Mouse (Mus musculus): Measurements from ENCODE around the gene Sh3glb2. TPM values are rescaled to one million over a fixed set of nuclear protein-coding genes. Genes with fewer than 3 reads are reported as not detected.

The Sh3glb2 gene
- total RNA-seq, 2 experiments from 2014 or later, result 267 to 316 TPM

GRCm38 (mm10) chr2:30384814-30385213 is 25.7 kb upstream of the Sh3glb2 start:
- intact Hi-C loops (cut with DNase I), result no loop called here

GRCm38 (mm10) chr2:30381377-30381725 is 22.2 kb upstream of the Sh3glb2 start:
- no peak for DNase-seq (ENCODE audit: low spot score in 2 of 2)
- intact Hi-C loops (cut with DNase I), result no loop called here

More at GRCm38 (mm10) chr2:30384814-30385213, 25.7 kb upstream of the Sh3glb2 start:
- no peak for DNase-seq (ENCODE audit: low spot score in 2 of 2)

- intact Hi-C loops (cut with DNase I), result no loop called here
- DNase-seq (ENCODE audit: low spot score in 2 of 2), result no peak
These were observed 21.6 kb upstream of the Sh3glb2 start for GRCm38 (mm10) chr2:30380564-30381376.

GRCm38 (mm10) chr2:30379307-30379706 is 20.2 kb upstream of the Sh3glb2 start:
- intact Hi-C loops (cut with DNase I), result no loop called here
- DNase-seq (ENCODE audit: low spot score in 2 of 2), result no peak

- DNase-seq (ENCODE audit: low spot score in 2 of 2), result no peak
- intact Hi-C loops (cut with DNase I), result no loop called here
These were observed 18.6 kb upstream of the Sh3glb2 start for GRCm38 (mm10) chr2:30377721-30378120.

GRCm38 (mm10) chr2:30375893-30376292 is 16.8 kb upstream of the Sh3glb2 start:
- intact Hi-C loops (cut with DNase I), result no loop called here
- no peak for DNase-seq (ENCODE audit: low spot score in 2 of 2)

GRCm38 (mm10) chr2:30372726-30373125 is 13.6 kb upstream of the Sh3glb2 start:
- no peak for DNase-seq (ENCODE audit: low spot score in 2 of 2)
- intact Hi-C loops (cut with DNase I), result no loop called here

GRCm38 (mm10) chr2:30371544-30371943 is 12.4 kb upstream of the Sh3glb2 start:
- no peak for DNase-seq (ENCODE audit: low spot score in 2 of 2)

GRCm38 (mm10) chr2:30366203-30366602 is 7.1 kb upstream of the Sh3glb2 start:
- no peak for DNase-seq (ENCODE audit: low spot score in 2 of 2)
- intact Hi-C loops (cut with DNase I), result no loop called here

More at GRCm38 (mm10) chr2:30371544-30371943, 12.4 kb upstream of the Sh3glb2 start:
- intact Hi-C loops (cut with DNase I), result no loop called here

- intact Hi-C loops (cut with DNase I), result no loop called here
- DNase-seq (ENCODE audit: low spot score in 2 of 2), result no peak
These were observed 6.3 kb upstream of the Sh3glb2 start for GRCm38 (mm10) chr2:30365281-30366069.

GRCm38 (mm10) chr2:30363773-30364650 is 4.9 kb upstream of the Sh3glb2 start, which contains the start of gene Miga2:
Miga2 (plus strand) TSS chr2:30364233.
- intact Hi-C loops (cut with DNase I), result no loop called here
- DNase-seq (ENCODE audit: low spot score in 2 of 2), result peak; percentile 98 to 99

GRCm38 (mm10) chr2:30362865-30363264 is 3.7 kb upstream of the Sh3glb2 start:
- DNase-seq (ENCODE audit: low spot score in 2 of 2), result no peak
- intact Hi-C loops (cut with DNase I), result no loop called here

GRCm38 (mm10) chr2:30360626-30361025 is 1.5 kb upstream of the Sh3glb2 start:
- DNase-seq (ENCODE audit: low spot score in 2 of 2), result no peak
- intact Hi-C loops (cut with DNase I), result no loop called here

GRCm38 (mm10) chr2:30357552-30358510 is 1.3 kb downstream of the Sh3glb2 start:
- intact Hi-C loops (cut with DNase I), result no loop called here

GRCm38 (mm10) chr2:30356906-30357305 is 2.2 kb downstream of the Sh3glb2 start:
- DNase-seq (ENCODE audit: low spot score in 2 of 2), result no peak
- intact Hi-C loops (cut with DNase I), result no loop called here

More at GRCm38 (mm10) chr2:30357552-30358510, 1.3 kb downstream of the Sh3glb2 start:
- peak in 1 of 2 experiments; percentile 42 for DNase-seq (ENCODE audit: low spot score in 2 of 2)

GRCm38 (mm10) chr2:30356266-30356665 is 2.9 kb downstream of the Sh3glb2 start:
- intact Hi-C loops (cut with DNase I), result no loop called here
- no peak for DNase-seq (ENCODE audit: low spot score in 2 of 2)

GRCm38 (mm10) chr2:30355861-30356260 is 3.3 kb downstream of the Sh3glb2 start:
- no peak for DNase-seq (ENCODE audit: low spot score in 2 of 2)
- intact Hi-C loops (cut with DNase I), result no loop called here

GRCm38 (mm10) chr2:30351149-30351548 is 8.0 kb downstream of the Sh3glb2 start:
- DNase-seq (ENCODE audit: low spot score in 2 of 2), result no peak
- intact Hi-C loops (cut with DNase I), result no loop called here

- DNase-seq (ENCODE audit: low spot score in 2 of 2), result no peak
- intact Hi-C loops (cut with DNase I), result no loop called here
These were observed 9.9 kb downstream of the Sh3glb2 start for GRCm38 (mm10) chr2:30349196-30349595.

All from left cerebral cortex, postnatal 36 days (tissue).